Mouse (Mus musculus) forebrain, postnatal 0 days (tissue): Measurements from ENCODE around the gene Rnaseh2c. TPM values are rescaled to one million over a fixed set of nuclear protein-coding genes. Genes with fewer than 3 reads are reported as not detected.

ENCODE experiments used
- ATAC-seq: fragments of 200-750 bp; cut with Nextera tagmentation; 2 replicates; pipeline ENCODE4 v1.8.0; 2017; ENCODE audit warnings: mild to moderate bottlenecking, moderate library complexity
- DNase-seq: peaks from one replicate; pipeline ENCODE4 v3.0.0-alpha.2; 2015
- H3K27ac ChIP-seq: fragments of 300-500 bp; sonication (generic); 2 replicates; pipeline ENCODE4 v1.5.1; 2014; ENCODE audit warnings: low read depth, mild to moderate bottlenecking, antibody characterized with exemption, low read length, moderate library complexity, mixed read lengths
- H3K27me3 ChIP-seq: fragments of 300-500 bp; sonication (generic); 2 replicates; pipeline ENCODE4 v1.6.1; 2014; ENCODE audit warnings: mild to moderate bottlenecking, low read length, mixed read lengths; ENCODE audit not compliant: insufficient read depth
- H3K36me3 ChIP-seq: fragments of 300-500 bp; sonication (generic); 2 replicates; pipeline ENCODE4 v1.6.1; 2014; ENCODE audit warnings: mild to moderate bottlenecking, moderate library complexity; ENCODE audit not compliant: insufficient read depth
- H3K4me1 ChIP-seq: fragments of 300-500 bp; sonication (generic); 2 replicates; pipeline ENCODE4 v1.6.1; 2014; ENCODE audit warnings: antibody characterized with exemption; ENCODE audit not compliant: insufficient read depth
- H3K4me2 ChIP-seq: fragments of 300-500 bp; sonication (generic); 2 replicates; pipeline ENCODE4 v1.6.1; 2014; ENCODE audit warnings: low read depth, mild to moderate bottlenecking, moderate library complexity
- H3K4me3 ChIP-seq: fragments of 300-500 bp; sonication (generic); 2 replicates; pipeline ENCODE4 v1.5.1; 2014; ENCODE audit warnings: low read depth, low read length, mixed read lengths
- H3K9ac ChIP-seq: fragments of 300-500 bp; sonication (generic); 2 replicates; pipeline ENCODE4 v1.6.1; 2014; ENCODE audit warnings: mild to moderate bottlenecking
- H3K9me3 ChIP-seq: fragments of 300-500 bp; sonication (generic); 2 replicates; pipeline ENCODE4 v1.6.1; 2016; ENCODE audit warnings: low read length
- CTCF ChIP-seq: sonication (generic); IDR thresholded peaks from 2 replicates; pipeline ENCODE4 v1.5.1; 2016; ENCODE audit warnings: antibody characterized with exemption, control low read depth, low read depth
- WGBS: fragments of 180-500 bp; shearing (Covaris S2); extraction: QIAGEN DNeasy Blood & Tissue Kit; methylation state at CpG from one replicate; pipeline ENCODE4 v1.1.7; 2014; 5-methylcytosine and 5-hydroxymethylcytosine counted together
- polyA plus RNA-seq: library from polyadenylated mRNA; unstranded; fragments of >200 nt; fragmentation: Nextera tagmentation; extraction: Ambion mirVana; gene quantifications from 2 replicates; pipeline ENCODE4 v1.2.1, GENCODE M21; 2015
- total RNA-seq: library from RNA; depleted of rRNA; stranded (reverse); fragments of >200 nt; gene quantifications from 2 replicates; pipeline ENCODE4 v1.2.3, GENCODE M21; 2014

Gene Rnaseh2c
- total and polyA plus RNA-seq, 2 experiments from 2014 or later = 34.1 to 49.8 TPM

DNA sequence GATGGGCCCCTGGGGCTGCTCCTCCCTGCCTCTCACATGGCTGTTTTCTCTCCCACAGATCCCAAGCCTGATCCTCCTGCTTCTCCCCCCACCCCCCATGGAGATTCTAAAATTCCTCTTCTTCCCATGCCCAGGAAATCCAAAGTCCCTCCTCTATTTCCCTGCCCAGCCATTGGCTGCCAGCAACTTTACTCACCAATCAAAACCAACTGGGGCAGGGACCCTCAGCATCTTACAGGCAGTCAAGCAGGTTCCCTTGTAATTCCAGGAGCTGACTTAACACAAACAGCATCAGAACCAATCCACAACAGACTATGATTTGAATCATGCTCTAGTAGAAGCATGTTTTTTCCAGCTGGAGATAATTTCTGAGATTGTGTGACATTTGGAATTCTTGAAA, 28.2 kb downstream of the Rnaseh2c start:
- H3K9me3 ChIP-seq = no peaks in the 10 kb centered on the region
- no peaks in the 10 kb centered on the region for H3K4me1 ChIP-seq
- no peak for TF ChIP-seq CTCF
- H3K36me3 ChIP-seq = no peaks in the 10 kb centered on the region
- no peak overlapping the region for H3K4me3 ChIP-seq
- no peaks in the 10 kb centered on the region for H3K27me3 ChIP-seq
- H3K27ac ChIP-seq = no peak overlapping the region
- H3K4me2 ChIP-seq = no peak overlapping the region
- ATAC-seq (no peak), DNase-seq (no peak)
- H3K9ac ChIP-seq = no peak overlapping the region

- Histone ChIP-seq H3K4me3 (no peak overlapping the region), H3K4me2 (no peak overlapping the region), H3K27me3 (no peaks in the 10 kb centered on the region), H3K36me3 (no peaks in the 10 kb centered on the region), H3K9ac (no peak overlapping the region), H3K9me3 (no peaks in the 10 kb centered on the region), H3K27ac (no peak overlapping the region), H3K4me1 (peaks cover 7% of the 10 kb centered on the region)
- TF ChIP-seq CTCF = no peak
- WGBS = 79% methylated on average over 9 of the region's 9 CpGs
- no peak for ATAC-seq
- no peak for DNase-seq
Observed at GRCm38 (mm10) chr19:5632120-5632519, 30.4 kb downstream of the Rnaseh2c start.

DNA sequence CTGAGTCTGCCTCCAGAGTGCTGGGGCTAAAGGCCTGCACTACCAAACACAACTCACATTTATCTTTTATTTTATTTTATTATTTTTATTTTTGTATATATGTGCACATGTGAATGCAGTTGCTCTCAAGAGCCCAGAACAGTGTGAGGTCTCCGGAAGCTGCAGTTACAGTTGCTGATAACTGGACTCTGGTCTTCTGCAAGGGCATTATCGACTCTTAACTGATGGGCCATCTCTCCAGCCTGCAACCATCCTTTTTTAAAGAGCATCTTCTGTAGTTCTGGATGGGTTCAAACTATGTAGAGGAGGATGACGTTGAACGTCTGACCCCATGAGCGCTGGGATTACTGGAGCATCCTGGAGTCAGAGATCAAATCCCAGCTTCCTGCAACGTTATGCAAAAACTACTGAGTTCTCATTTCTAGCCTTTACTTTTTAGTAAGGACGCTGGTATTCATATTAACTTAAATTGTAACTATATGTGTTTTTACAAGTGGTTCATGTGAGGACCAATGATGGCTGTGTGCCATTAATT, 34.4 kb downstream of the Rnaseh2c start:
- Histone ChIP-seq H3K9ac (0 out of 2 replicates have a peak overlapping the region, but pooled peaks have one; percentile 91), H3K27ac (no peak overlapping the region), H3K9me3 (no peaks in the 10 kb centered on the region), H3K36me3 (peaks cover 22% of the 10 kb centered on the region), H3K4me2 (peak overlapping the region; percentile 93), H3K27me3 (no peaks in the 10 kb centered on the region), H3K4me1 (peaks cover 13% of the 10 kb centered on the region), H3K4me3 (no peak overlapping the region)
- ATAC-seq (no peak), DNase-seq (no peak)
- no peak for TF ChIP-seq CTCF
- WGBS = 78% methylated on average over 7 of the region's 7 CpGs

GRCm38 (mm10) chr19:5636571-5637041, 34.9 kb downstream of the Rnaseh2c start:
- TF ChIP-seq CTCF = no peak
- ATAC-seq (0 out of 2 replicates have a peak, but pooled peaks have one; percentile 1), DNase-seq (no peak)
- H3K4me1 ChIP-seq = peaks cover 13% of the 10 kb centered on the region
- peak overlapping the region; percentile 93 for H3K4me2 ChIP-seq
- peak overlapping the region; percentile 92 for H3K27ac ChIP-seq
- H3K27me3 ChIP-seq = no peaks in the 10 kb centered on the region
- WGBS = 34% methylated on average over 12 of the region's 12 CpGs
- H3K9ac ChIP-seq = peak overlapping the region; percentile 91
- no peaks in the 10 kb centered on the region for H3K9me3 ChIP-seq
- peak overlapping the region; percentile 90 for H3K4me3 ChIP-seq
- peaks cover 27% of the 10 kb centered on the region for H3K36me3 ChIP-seq

- Histone ChIP-seq H3K4me2 (peak within 1 kb of the TSS; percentile 93), H3K4me3 (peak within 1 kb of the TSS; percentile 90), H3K9ac (peak within 1 kb of the TSS; percentile 91), H3K36me3 (peaks cover 34% of the 10 kb centered on the region), H3K9me3 (no peaks in the 10 kb centered on the region), H3K27ac (peak within 1 kb of the TSS; percentile 92), H3K4me1 (peaks cover 13% of the 10 kb centered on the region), H3K27me3 (no peaks in the 10 kb centered on the region)
- TF ChIP-seq CTCF = no peak
- DNase-seq = peak; percentile 90
- peak; percentile 89 for ATAC-seq
- 4% methylated on average over 99 of the region's 109 CpGs for WGBS
Observed at GRCm38 (mm10) chr19:5637069-5638047, 35.7 kb downstream of the Rnaseh2c start, which contains the start of gene Rela. Gene Rela (plus strand): TSS chr19:5637483.

DNA sequence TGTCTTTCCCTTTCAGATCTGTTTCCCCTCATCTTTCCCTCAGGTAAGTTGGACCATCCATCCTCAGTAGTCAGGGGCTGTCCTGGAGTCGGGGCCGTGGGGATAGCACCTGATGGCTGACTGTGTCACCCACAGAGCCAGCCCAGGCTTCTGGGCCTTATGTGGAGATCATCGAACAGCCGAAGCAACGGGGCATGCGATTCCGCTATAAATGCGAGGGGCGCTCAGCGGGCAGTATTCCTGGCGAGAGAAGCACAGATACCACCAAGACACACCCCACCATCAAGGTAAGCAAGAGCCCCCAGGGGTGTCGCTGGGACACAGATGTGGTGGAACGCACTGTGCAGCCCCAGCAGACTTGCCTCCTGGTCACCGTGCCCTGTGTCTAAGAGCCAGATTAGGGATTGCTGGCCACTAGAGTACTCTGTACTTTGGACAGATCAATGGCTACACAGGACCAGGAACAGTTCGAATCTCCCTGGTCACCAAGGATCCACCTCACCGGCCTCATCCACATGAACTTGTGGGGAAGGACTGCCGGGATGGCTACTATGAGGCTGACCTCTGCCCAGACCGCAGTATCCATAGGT, 36.8 kb downstream of the Rnaseh2c start:
- H3K4me2 ChIP-seq = peak overlapping the region; percentile 93
- H3K27ac ChIP-seq = no peak overlapping the region
- ATAC-seq = no peak

GRCm38 (mm10) chr19:5640339-5640738, 38.7 kb downstream of the Rnaseh2c start:
- H3K4me1 ChIP-seq = peaks cover 13% of the 10 kb centered on the region
- no peak overlapping the region for H3K4me3 ChIP-seq
- H3K27me3 ChIP-seq = no peaks in the 10 kb centered on the region
- DNase-seq (no peak), ATAC-seq (no peak)
- no peak overlapping the region for H3K4me2 ChIP-seq
- H3K36me3 ChIP-seq = peaks cover 61% of the 10 kb centered on the region
- no peaks in the 10 kb centered on the region for H3K9me3 ChIP-seq
- no peak overlapping the region for H3K27ac ChIP-seq
- H3K9ac ChIP-seq = no peak overlapping the region
- WGBS = 86% methylated on average over 9 of the region's 9 CpGs
- TF ChIP-seq CTCF = no peak

More for the DNA sequence above, 36.8 kb downstream of the Rnaseh2c start:
- Histone ChIP-seq H3K4me1 (peaks cover 13% of the 10 kb centered on the region), H3K4me3 (peak overlapping the region; percentile 90), H3K9ac (peak overlapping the region; percentile 91), H3K9me3 (no peaks in the 10 kb centered on the region), H3K36me3 (peaks cover 45% of the 10 kb centered on the region), H3K27me3 (no peaks in the 10 kb centered on the region)
- DNase-seq = no peak
- TF ChIP-seq CTCF = no peak
- WGBS = 91% methylated on average over 18 of the region's 18 CpGs
